Mouse (Mus musculus) adipocyte (in vitro differentiated cells): ENCODE measurements around the gene Spsb4.

ENCODE experiments used
- DNase-seq: peaks from one replicate; pipeline ENCODE4 v3.0.0-alpha.2; 2016; ENCODE audit warnings: low spot score

Gene Spsb4

DNA sequence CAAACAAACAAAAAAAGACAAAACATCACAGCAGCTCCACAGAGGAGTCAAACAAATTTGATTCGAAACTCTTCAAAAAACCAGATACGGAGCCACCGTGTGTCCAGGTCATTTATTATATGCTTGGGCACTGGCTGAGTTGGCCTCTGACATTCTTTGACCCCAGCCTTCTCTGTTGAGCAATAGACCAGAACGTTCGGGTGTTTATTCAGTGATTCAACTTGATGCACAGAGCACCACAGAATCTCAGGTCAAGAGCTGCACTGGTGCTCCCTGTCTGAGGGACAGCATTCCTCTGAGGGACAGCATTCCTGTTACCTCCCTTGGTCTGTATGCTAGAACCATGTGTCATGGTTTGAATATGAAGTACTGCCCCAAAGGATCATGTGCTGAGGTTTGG lies 125.1 kb downstream of the Spsb4 start:
- peak; percentile 16 for DNase-seq
